Mouse (Mus musculus) B cell, adult (primary cell): ENCODE measurements around the gene Slc17a4. TPM values are rescaled to one million over a fixed set of nuclear protein-coding genes. Genes with fewer than 3 reads are reported as not detected.

Experiments used
- total RNA-seq: library from RNA; stranded (reverse); gene quantifications from 4 replicates; pipeline ENCODE4 v1.2.4, GENCODE M21; 2023; ENCODE audit not compliant: inconsistent age

Gene Slc17a4
- not detected in 4 replicates for total RNA-seq

DNA sequence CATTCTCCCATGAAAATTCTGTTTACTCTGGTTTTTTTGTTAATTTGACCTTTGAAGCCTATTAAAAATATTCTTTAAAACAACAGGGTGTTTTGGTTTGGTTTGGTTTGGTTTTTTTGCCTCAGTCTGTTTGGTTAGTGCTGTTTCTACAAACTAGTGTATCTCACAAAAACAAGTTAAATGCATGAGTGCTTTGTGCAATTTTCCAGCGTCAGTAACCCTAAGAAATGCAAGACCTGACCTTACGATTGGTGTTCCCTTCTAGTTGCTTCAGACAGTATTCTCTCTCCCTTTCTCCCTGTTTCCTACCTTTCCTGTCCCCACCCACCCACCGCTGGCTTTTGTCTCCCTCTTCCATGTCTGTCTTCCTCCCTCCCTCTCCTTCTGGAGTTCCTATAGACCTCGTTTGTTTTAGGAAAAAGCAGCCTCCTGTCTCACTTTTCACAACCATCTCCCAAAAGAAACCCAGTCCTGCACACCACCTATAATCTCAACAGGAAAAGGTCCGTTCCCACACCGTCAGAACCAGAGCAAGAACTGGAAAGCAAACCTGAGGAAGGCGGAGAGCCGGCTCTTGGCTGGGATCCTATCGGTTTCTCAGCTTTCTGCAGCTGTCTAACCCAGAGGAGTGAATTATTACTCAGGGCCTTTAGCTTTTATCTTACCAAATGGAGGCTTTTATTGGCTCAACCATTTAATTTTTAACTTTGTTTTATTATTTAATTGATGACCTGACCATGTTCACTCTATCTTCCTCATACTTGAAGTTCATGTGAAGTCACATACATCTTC is at the start of gene Slc17a4:
Gene Slc17a4, minus strand, starts transcription at position 634 of the 792 bp plus-strand sequence.

DNA sequence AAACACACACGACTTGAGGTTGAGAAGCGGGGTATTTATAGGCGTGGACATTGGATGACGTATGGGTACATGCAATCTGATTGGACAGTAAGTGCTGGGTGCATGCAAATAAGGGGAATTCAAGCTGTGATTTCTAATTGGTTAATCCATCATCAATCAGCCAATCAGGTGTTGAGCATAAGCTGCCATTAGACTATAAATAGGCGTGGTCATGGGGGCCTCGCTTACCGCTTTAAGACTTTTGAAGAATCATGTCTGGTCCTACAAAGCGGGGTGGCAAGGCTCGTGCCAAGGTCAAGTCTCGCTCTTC is 19.4 kb upstream of the Slc17a4 start, which contains the start of gene Hist1h2aa:
Gene Hist1h2aa, plus strand, starts transcription at position 252 of the 310 bp plus-strand sequence.

DNA sequence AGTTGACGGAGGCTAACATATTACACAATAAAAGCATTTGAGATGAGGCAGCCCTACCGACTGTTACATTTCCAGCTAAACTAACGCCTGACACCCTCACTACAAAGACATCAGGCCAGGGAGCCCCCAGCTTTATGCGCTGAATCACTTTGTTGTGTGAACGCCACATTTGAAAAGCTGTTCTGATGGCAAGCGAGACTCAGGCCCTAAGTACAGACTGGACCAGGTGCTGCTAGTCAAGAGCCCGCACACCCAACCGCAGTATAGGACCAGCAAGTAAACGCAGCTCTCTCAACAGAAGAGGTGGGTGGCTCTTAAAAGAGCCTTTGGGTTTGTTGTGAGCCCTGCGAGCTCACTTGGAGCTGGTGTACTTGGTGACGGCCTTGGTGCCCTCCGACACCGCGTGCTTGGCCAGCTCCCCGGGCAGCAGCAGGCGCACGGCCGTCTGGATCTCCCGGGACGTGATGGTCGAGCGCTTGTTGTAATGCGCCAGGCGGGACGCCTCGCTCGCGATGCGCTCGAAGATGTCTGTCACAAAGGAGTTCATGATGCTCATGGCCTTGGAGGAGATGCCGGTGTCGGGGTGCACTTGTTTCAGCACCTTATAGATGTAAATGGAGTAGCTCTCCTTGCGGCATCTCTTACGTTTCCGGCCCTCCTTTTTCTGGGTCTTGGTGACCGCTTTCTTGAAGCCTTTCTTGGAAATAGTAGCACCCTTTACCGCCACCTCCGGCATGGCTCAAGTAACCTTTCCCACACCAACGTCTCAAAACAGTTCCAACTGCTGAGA is 18.8 kb upstream of the Slc17a4 start, which contains the start of gene Hist1h2ba:
Gene Hist1h2ba, minus strand, starts transcription at position 736 of the 790 bp plus-strand sequence.

DNA sequence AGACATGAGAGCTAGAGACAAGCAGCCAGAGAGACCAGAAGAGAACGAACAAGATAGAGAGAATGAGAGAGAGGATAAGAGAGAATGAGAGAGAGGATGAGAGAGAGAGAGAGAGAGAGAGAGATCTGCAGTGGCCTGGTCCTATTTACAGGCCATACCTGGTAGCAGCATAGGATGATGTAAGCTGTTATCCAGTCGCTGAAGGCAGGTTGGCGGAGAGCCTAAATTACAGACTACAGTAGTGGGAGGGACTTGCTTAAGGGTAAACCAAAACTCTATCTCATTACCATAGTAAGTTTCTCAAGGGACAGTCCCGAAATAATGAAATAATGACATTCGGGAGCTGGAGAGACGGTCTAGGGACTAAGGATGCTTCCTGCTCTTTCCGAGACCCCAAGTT is 47.4 kb downstream of the Slc17a4 start, which contains the start of gene Slc17a1:
Gene Slc17a1, plus strand, starts transcription at position 346 of the 400 bp plus-strand sequence.

Other genes starting within 250 kb of the Slc17a4 start
- gene Hist1h2ac, start 231.1 kb downstream of the Slc17a4 start, total RNA-seq, result 10.0 to 14.4 TPM (median 11.1 TPM) in 4 replicates
- 19.7 to 31.0 TPM (median 21.7 TPM) in 4 replicates for gene Hist1h2bc, start 230.8 kb downstream of the Slc17a4 start, total RNA-seq
- gene Hist1h1t, start 219.2 kb downstream of the Slc17a4 start, total RNA-seq, result 0.77 to 1.4 TPM (median 1.1 TPM) in 3 of 4 replicates, not detected in the other
- gene Hist1h4c, start 216.6 kb downstream of the Slc17a4 start, total RNA-seq, result 186 to 254 TPM (median 213 TPM) in 4 replicates
- gene Hfe, start 204.2 kb downstream of the Slc17a4 start, total RNA-seq, result 0.69 to 2.2 TPM (median 1.4 TPM) in 4 replicates
- 908 to 1,217 TPM (median 961 TPM) in 4 replicates for gene Hist1h1c, start 176.2 kb downstream of the Slc17a4 start, total RNA-seq
- gene Hist1h3c, start 169.4 kb downstream of the Slc17a4 start, total RNA-seq, result 12.3 to 17.5 TPM (median 15.7 TPM) in 4 replicates
- gene Hist1h2bb, start 168.3 kb downstream of the Slc17a4 start, total RNA-seq, result 71.4 to 93.9 TPM (median 80.8 TPM) in 4 replicates
- gene Hist1h2ab, start 163.9 kb downstream of the Slc17a4 start, total RNA-seq, result 70.2 to 102 TPM (median 85.3 TPM) in 4 replicates
- 58.2 to 88.1 TPM (median 67.4 TPM) in 4 replicates for gene Hist1h3b, start 162.7 kb downstream of the Slc17a4 start, total RNA-seq
- gene Hist1h4b, start 158.0 kb downstream of the Slc17a4 start, total RNA-seq, result 102 to 129 TPM (median 105 TPM) in 4 replicates
- 166 to 182 TPM (median 176 TPM) in 4 replicates for gene Hist1h4a, start 153.8 kb downstream of the Slc17a4 start, total RNA-seq
- 384 to 431 TPM (median 397 TPM) in 4 replicates for gene Hist1h3a, start 152.6 kb downstream of the Slc17a4 start, total RNA-seq
- 34.9 to 57.5 TPM (median 37.6 TPM) in 4 replicates for gene Hist1h1a, start 151.3 kb downstream of the Slc17a4 start, total RNA-seq
- gene Trim38, start 145.1 kb downstream of the Slc17a4 start, total RNA-seq, result not detected in 4 replicates
- gene Slc17a2, start 108.0 kb downstream of the Slc17a4 start, total RNA-seq, result not detected in 4 replicates
- not detected in 4 replicates for gene Slc17a3, start 75.6 kb downstream of the Slc17a4 start, total RNA-seq
- not detected in 4 replicates for gene Slc17a1, start 47.3 kb downstream of the Slc17a4 start, total RNA-seq
- not detected in 4 replicates for gene Hist1h2ba, start 19.1 kb upstream of the Slc17a4 start, total RNA-seq
- gene Hist1h2aa, start 19.5 kb upstream of the Slc17a4 start, total RNA-seq, result not detected in 4 replicates
- gene Scgn, start 76.2 kb upstream of the Slc17a4 start, total RNA-seq, result not detected in 4 replicates